Mouse (Mus musculus) gonadal fat pad, adult 2 months (tissue): Measurements from ENCODE around the gene Skiv2l. TPM values are rescaled to one million over a fixed set of nuclear protein-coding genes. Genes with fewer than 3 reads are reported as not detected.

Experiments
- DNase-seq: peaks from one replicate; pipeline ENCODE4 v3.0.0-alpha.2; 2012; ENCODE audit warnings: low read depth
- polyA plus RNA-seq: library from polyadenylated mRNA; depleted of rRNA; stranded (reverse); fragments of >200 nt; gene quantifications from 2 replicates; pipeline ENCODE4 v1.2.3, GENCODE M21; 2012; rRNA removed

The Skiv2l gene
- polyA plus RNA-seq: 91.1 and 93.8 TPM in 2 replicates

GRCm38 (mm10) chr17:34849722-34850516, at the start of gene Skiv2l, which contains the start of gene Nelfe:
TSS of gene Skiv2l (minus strand) at chr17:34850210.
TSS of gene Nelfe (plus strand) at chr17:34850391.
- no peak for DNase-seq

GRCm38 (mm10) chr17:34899053-34899889, 49.3 kb upstream of the Skiv2l start:
- DNase-seq: no peak

GRCm38 (mm10) chr17:34898706-34899052, 48.7 kb upstream of the Skiv2l start:
- DNase-seq: no peak

GRCm38 (mm10) chr17:34898160-34898586, 48.2 kb upstream of the Skiv2l start, which contains the start of the genes C2 and Ehmt2:
TSS of gene C2 (minus strand) at chr17:34898265.
TSS of gene Ehmt2 (plus strand) at chr17:34898469.
- DNase-seq: no peak

- no peak for DNase-seq
These were observed 47.6 kb upstream of the Skiv2l start for GRCm38 (mm10) chr17:34897373-34898159.

GRCm38 (mm10) chr17:34896366-34896765, 46.4 kb upstream of the Skiv2l start:
- no peak for DNase-seq

GRCm38 (mm10) chr17:34895724-34896123, 45.7 kb upstream of the Skiv2l start:
- DNase-seq: no peak

- no peak for DNase-seq
These were observed 45.0 kb upstream of the Skiv2l start for GRCm38 (mm10) chr17:34894801-34895530.

GRCm38 (mm10) chr17:34894074-34894597, 44.1 kb upstream of the Skiv2l start:
- no peak for DNase-seq

GRCm38 (mm10) chr17:34893072-34893824, 43.2 kb upstream of the Skiv2l start:
- no peak for DNase-seq

- no peak for DNase-seq
These were observed 41.4 kb upstream of the Skiv2l start for GRCm38 (mm10) chr17:34891377-34891776.

GRCm38 (mm10) chr17:34890074-34890743, 40.2 kb upstream of the Skiv2l start:
- no peak for DNase-seq

- DNase-seq: no peak
These were observed 37.9 kb upstream of the Skiv2l start for GRCm38 (mm10) chr17:34887942-34888341.

- no peak for DNase-seq
These were observed 35.6 kb upstream of the Skiv2l start for GRCm38 (mm10) chr17:34885615-34886014.

- DNase-seq: no peak
These were observed 34.7 kb upstream of the Skiv2l start for GRCm38 (mm10) chr17:34884704-34885103.

GRCm38 (mm10) chr17:34883332-34883731, 33.3 kb upstream of the Skiv2l start:
- DNase-seq: no peak

GRCm38 (mm10) chr17:34881683-34882310, 31.8 kb upstream of the Skiv2l start, which contains the start of gene Gm20547:
TSS of gene Gm20547 (minus strand) at chr17:34882042.
- DNase-seq: no peak

GRCm38 (mm10) chr17:34881166-34881565, 31.2 kb upstream of the Skiv2l start:
- no peak for DNase-seq

GRCm38 (mm10) chr17:34879336-34879879, 29.4 kb upstream of the Skiv2l start, which contains the start of gene Zbtb12:
TSS of gene Zbtb12 (plus strand) at chr17:34879483.
- no peak for DNase-seq
